Mouse (Mus musculus) myocyte (in vitro differentiated cells): ENCODE results near the gene Trmt10a. TPM values are rescaled to one million over a fixed set of nuclear protein-coding genes. Genes with fewer than 3 reads are reported as not detected.
A peak's percentile ranks its signal among the peaks of the same experiment; 100 is the strongest.

Experiments
- H3K27me3 ChIP-seq: one replicate; pipeline ENCODE4 v1.6.1; 2011; ENCODE audit not compliant: control insufficient read depth, insufficient read depth, insufficient read length
- H3K36me3 ChIP-seq: one replicate; pipeline ENCODE4 v1.6.1; 2011; ENCODE audit not compliant: control insufficient read depth, insufficient read depth
- H3K4me2 ChIP-seq: one replicate; pipeline ENCODE4 v1.6.1; 2011; ENCODE audit warnings: low read depth, control low read depth
- H3K4me3 ChIP-seq: one replicate; pipeline ENCODE4 v1.5.1; 2011; ENCODE audit warnings: mild to moderate bottlenecking, control low read depth, moderate library complexity
- H3K79me2 ChIP-seq: one replicate; pipeline ENCODE4 v1.6.1; 2011; ENCODE audit not compliant: control insufficient read depth, insufficient read depth
- H3ac ChIP-seq: one replicate; pipeline ENCODE4 v1.6.1; 2011; ENCODE audit not compliant: control insufficient read depth, insufficient read length
- CEBPB ChIP-seq: IDR thresholded peaks from 2 replicates; pipeline ENCODE4 v1.6.1; 2011; ENCODE audit warnings: mild to moderate bottlenecking, moderate library complexity; ENCODE audit not compliant: poor library complexity, insufficient read depth, severe bottlenecking
- E2F4 ChIP-seq: IDR thresholded peaks from one replicate; pipeline ENCODE4 v1.6.1; 2011; ENCODE audit warnings: mild to moderate bottlenecking, control low read depth, moderate library complexity; ENCODE audit not compliant: insufficient read depth
- MAX ChIP-seq: IDR thresholded peaks from one replicate; pipeline ENCODE4 v1.6.1; 2011; ENCODE audit warnings: low read depth, mild to moderate bottlenecking, control low read depth
- MYOD1 ChIP-seq, 3 experiments: IDR thresholded peaks; one replicate each; pipeline ENCODE4 v1.6.1; 2011; ENCODE audit warnings: control low read depth in 2 of 3, low read depth in 2 of 3, mild to moderate bottlenecking in 2 of 3, moderate library complexity in 1 of 3; ENCODE audit not compliant: insufficient read length in 2 of 3, control insufficient read depth in 1 of 3
- MYOG ChIP-seq, 3 experiments: IDR thresholded peaks; one replicate each; pipeline ENCODE4 v1.6.1; 2011; ENCODE audit warnings: control low read depth in 2 of 3, low read depth in 2 of 3, mild to moderate bottlenecking in 2 of 3; ENCODE audit not compliant: insufficient read length in 2 of 3, control insufficient read depth in 1 of 3, insufficient read depth in 1 of 3
- POLR2A ChIP-seq: IDR thresholded peaks from one replicate; pipeline ENCODE4 v1.6.1; 2011; ENCODE audit warnings: low read depth, mild to moderate bottlenecking, control low read depth, moderate library complexity; ENCODE audit not compliant: insufficient read length
- POLR2AphosphoS2 ChIP-seq: IDR thresholded peaks from one replicate; pipeline ENCODE4 v1.6.1; 2011; ENCODE audit warnings: low read depth, control low read depth; ENCODE audit not compliant: insufficient read length
- REST ChIP-seq: IDR thresholded peaks from one replicate; pipeline ENCODE4 v1.6.1; 2011; ENCODE audit warnings: mild to moderate bottlenecking, control low read depth, moderate library complexity; ENCODE audit not compliant: insufficient read depth, insufficient read length
- SRF ChIP-seq: IDR thresholded peaks from one replicate; pipeline ENCODE4 v1.6.1; 2011; ENCODE audit warnings: low read depth; ENCODE audit not compliant: control insufficient read depth, insufficient read length
- TCF12 ChIP-seq: IDR thresholded peaks from one replicate; pipeline ENCODE4 v1.6.1; 2011; ENCODE audit warnings: mild to moderate bottlenecking, control low read depth; ENCODE audit not compliant: poor library complexity, insufficient read depth, severe bottlenecking
- TCF3 ChIP-seq: IDR thresholded peaks from one replicate; pipeline ENCODE4 v1.6.1; 2011; ENCODE audit warnings: low read depth, control low read depth; ENCODE audit not compliant: insufficient read length
- USF1 ChIP-seq: IDR thresholded peaks from one replicate; pipeline ENCODE4 v1.6.1; 2011; ENCODE audit warnings: low read depth, mild to moderate bottlenecking, control low read depth, moderate library complexity
- polyA plus RNA-seq: library from polyadenylated mRNA; unstranded; fragments of >200 nt; fragmentation: generic; extraction: Trizol; gene quantifications from one replicate; pipeline ENCODE4 v1.2.1, GENCODE M21; 2012; ENCODE audit warnings: missing spikeins

Gene Trmt10a
- polyA plus RNA-seq, 1 experiment = 6.3 TPM

DNA sequence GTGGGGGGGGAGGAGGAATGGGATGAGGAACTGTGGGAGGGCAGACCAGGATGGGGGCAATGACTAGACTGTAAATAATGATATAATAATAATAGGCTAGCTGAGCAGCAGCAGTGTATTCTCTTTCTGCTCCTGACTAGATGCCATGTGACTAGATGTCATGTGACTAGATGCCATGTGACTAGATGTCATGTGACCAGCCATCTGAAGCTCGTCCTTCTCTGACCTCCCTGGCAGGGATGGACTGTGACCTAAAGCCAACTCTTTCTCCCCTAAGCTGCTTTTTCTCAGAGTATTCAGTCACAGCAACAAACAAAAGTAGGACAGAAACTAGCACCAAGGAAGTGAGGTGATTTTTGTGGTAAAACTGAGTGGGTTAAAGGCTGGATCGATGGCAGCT is 38.8 kb downstream of the Trmt10a start:
- TF ChIP-seq USF1 = peak; percentile 56
- no peak for TF ChIP-seq REST
- H3K4me3 ChIP-seq = no peak overlapping the region
- H3ac ChIP-seq = no peak overlapping the region
- no peaks in the 10 kb centered on the region for H3K27me3 ChIP-seq
- no peak overlapping the region for H3K4me2 ChIP-seq
- no peaks in the 10 kb centered on the region for H3K36me3 ChIP-seq
- H3K79me2 ChIP-seq = no peaks in the 10 kb centered on the region

GRCm38 (mm10) chr3:138183371-138183770 is 40.1 kb downstream of the Trmt10a start:
- no peak for TF ChIP-seq MYOD1 (IDR thresholded peaks at IDR 0.05; ENCODE audit: control insufficient read depth in 1 of 3, insufficient read length in 2 of 3, low read depth in 2 of 3)
- TF ChIP-seq MAX = no peak
- no peak for TF ChIP-seq MYOG (IDR thresholded peaks at IDR 0.05; ENCODE audit: control insufficient read depth in 1 of 3, insufficient read depth in 1 of 3, insufficient read length in 2 of 3, low read depth in 2 of 3)
- TF ChIP-seq TCF12 = no peak
- TF ChIP-seq E2F4 = no peak
- TF ChIP-seq TCF3 = no peak
- TF ChIP-seq SRF = no peak
- no peak for TF ChIP-seq CEBPB
- TF ChIP-seq USF1 = no peak
- TF ChIP-seq POLR2AphosphoS2 = no peak
- TF ChIP-seq POLR2A = no peak
- no peak for TF ChIP-seq REST
- H3K4me3 ChIP-seq = no peak overlapping the region
- no peak overlapping the region for H3K4me2 ChIP-seq
- H3K79me2 ChIP-seq = no peaks in the 10 kb centered on the region
- H3K36me3 ChIP-seq = no peaks in the 10 kb centered on the region
- no peak overlapping the region for H3ac ChIP-seq
- no peaks in the 10 kb centered on the region for H3K27me3 ChIP-seq

DNA sequence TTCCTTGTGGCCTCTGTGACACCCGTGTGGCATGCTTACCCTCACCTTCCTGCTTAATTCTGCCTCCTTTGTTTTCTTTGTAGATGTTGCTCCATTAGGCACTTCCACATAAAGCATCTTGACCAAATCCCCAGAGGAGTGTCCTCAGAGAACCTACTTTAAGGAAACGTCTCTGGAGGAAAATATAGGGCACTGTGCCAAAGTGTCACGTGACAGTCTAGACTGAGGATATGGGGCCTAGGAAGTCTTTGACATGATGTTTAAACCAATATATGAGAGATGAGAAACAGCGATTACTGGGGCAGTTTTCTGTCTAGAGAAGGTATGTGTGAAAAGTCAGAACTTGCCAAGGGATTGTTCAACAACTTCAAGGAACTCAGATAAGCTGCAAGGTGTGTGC is 42.0 kb downstream of the Trmt10a start:
- Histone ChIP-seq H3K79me2 (no peaks in the 10 kb centered on the region), H3ac (no peak overlapping the region), H3K4me2 (no peak overlapping the region), H3K36me3 (no peaks in the 10 kb centered on the region), H3K27me3 (no peaks in the 10 kb centered on the region), H3K4me3 (no peak overlapping the region)
- no peak for TF ChIP-seq TCF3
- TF ChIP-seq E2F4 = no peak
- TF ChIP-seq MYOG (IDR thresholded peaks at IDR 0.05; ENCODE audit: control insufficient read depth in 1 of 3, insufficient read depth in 1 of 3, insufficient read length in 2 of 3, low read depth in 2 of 3) = no peak
- TF ChIP-seq REST = no peak
- no peak for TF ChIP-seq SRF
- no peak for TF ChIP-seq MYOD1 (IDR thresholded peaks at IDR 0.05; ENCODE audit: control insufficient read depth in 1 of 3, insufficient read length in 2 of 3, low read depth in 2 of 3)
- no peak for TF ChIP-seq POLR2A
- TF ChIP-seq CEBPB = no peak
- TF ChIP-seq MAX = no peak

GRCm38 (mm10) chr3:138185995-138186930 is 43.0 kb downstream of the Trmt10a start:
- Histone ChIP-seq H3K79me2 (no peaks in the 10 kb centered on the region), H3K36me3 (no peaks in the 10 kb centered on the region), H3K4me3 (no peak overlapping the region), H3K4me2 (no peak overlapping the region), H3K27me3 (no peaks in the 10 kb centered on the region), H3ac (no peak overlapping the region)
- TF ChIP-seq MAX (no peak), MYOG (IDR thresholded peaks at IDR 0.05; ENCODE audit: control insufficient read depth in 1 of 3, insufficient read depth in 1 of 3, insufficient read length in 2 of 3, low read depth in 2 of 3) (no peak), USF1 (no peak), REST (no peak), MYOD1 (IDR thresholded peaks at IDR 0.05; ENCODE audit: control insufficient read depth in 1 of 3, insufficient read length in 2 of 3, low read depth in 2 of 3) (no peak), CEBPB (no peak), POLR2AphosphoS2 (no peak), TCF3 (no peak), TCF12 (no peak), SRF (no peak), POLR2A (no peak), E2F4 (no peak)
